Mouse (Mus musculus): ENCODE measurements at regions not wholly inside any gene's neighbourhood (a gene's known extent, or its start where the extent isn't known, plus 50 kb on each side); places are given as distances from the start of the nearest gene placed in this dataset.

- Histone ChIP-seq H3K27ac (ENCODE audit: insufficient read depth, low read depth, low read length) (no peak overlapping the region), H3K4me3 (ENCODE audit: insufficient read depth, low read length) (no peak overlapping the region), H3K4me1 (ENCODE audit: control insufficient read depth, insufficient read depth, low read length) (peaks cover 33% of the 10 kb centered on the region)
- TF ChIP-seq POLR2A (IDR thresholded peaks at IDR 0.05; ENCODE audit: borderline replicate concordance, low read depth, low read length) (no peak), CTCF (IDR thresholded peaks at IDR 0.05; ENCODE audit: low read depth, low read length) (no peak)
These were observed 50.4 kb upstream of the Nabp1 start for GRCm38 (mm10) chr1:51528671-51529070.

Measured in bone marrow macrophage, adult 2 months (primary cell).